Comparison of ENCODE assay signal across 13 mouse cellular contexts in genomic region chr2:11365371-11365770, GRCm38 (mm10).
DNase-seq lines count a peak whose midpoint lies in the region; ATAC-seq and TF ChIP-seq lines count a peak whose summit lies in the region.
"Had no signal": no experiment of that assay in that cellular context is flagged by ENCODE, and none has a peak within 500 bp of the region (broad histone marks: within the 10 kb centered on the region; RNA-seq: fewer than 3 reads in every experiment).

No protein-coding gene starts in this region.

- H3K27ac ChIP-seq in hindbrain, embryonic 10.5 days = no peak overlapping the region
- no peak overlapping the region for H3K27ac ChIP-seq in hindbrain, postnatal 0 days
- H3K27ac ChIP-seq: liver, embryonic 12.5 days had no signal

- no peaks in the 10 kb centered on the region for H3K27me3 ChIP-seq in hindbrain, embryonic 10.5 days (ENCODE audit: insufficient read depth, poor library complexity, severe bottlenecking)
- no peaks in the 10 kb centered on the region for H3K27me3 ChIP-seq in hindbrain, postnatal 0 days (ENCODE audit: insufficient read depth, low read length)
- H3K27me3 ChIP-seq: liver, embryonic 12.5 days had no signal

- no peak for ATAC-seq in hindbrain, postnatal 0 days
- ATAC-seq: CD4-positive, CD25-positive, alpha-beta regulatory T cell, adult 4 months; intestine, embryonic 16.5 days; liver, embryonic 12.5 days had no signal

- intact Hi-C loops in heart, postnatal 14 days (cut with DNase I) = no loop called here

- no peaks in the 10 kb centered on the region for H3K36me3 ChIP-seq in hindbrain, embryonic 10.5 days
- no peaks in the 10 kb centered on the region for H3K36me3 ChIP-seq in hindbrain, postnatal 0 days (ENCODE audit: insufficient read depth, low read length)
- H3K36me3 ChIP-seq: liver, embryonic 12.5 days had no signal

- peak; percentile 6 for DNase-seq in hindbrain, embryonic 10.5 days (ENCODE audit: low spot score)
- DNase-seq in hindbrain, postnatal 0 days (ENCODE audit: low spot score) = no peak
- DNase-seq in 3T3-L1 (ENCODE audit: low read depth, low spot score) = peak; percentile 92
- peak; percentile 33 for DNase-seq in embryo, embryonic 10.5 days (ENCODE audit: low spot score)
- DNase-seq in heart, postnatal 14 days = peak; percentile 13
- DNase-seq in layer of hippocampus, postnatal 10 days (ENCODE audit: low spot score in 2 of 2) = no peak
- no peak for DNase-seq in right cerebral cortex, adult 18-20 months
- DNase-seq in adrenal gland, adult 2 months = no peak
- DNase-seq: cerebellum, postnatal 14 days; thymus, adult 18-20 months had no signal

- no peak for TF ChIP-seq CTCF in hindbrain, postnatal 0 days (IDR thresholded peaks at IDR 0.05; ENCODE audit: low read depth)

- no peak overlapping the region for H3K9ac ChIP-seq in hindbrain, postnatal 0 days (replicated peaks; ENCODE audit: low read length)
- H3K9ac ChIP-seq: liver, embryonic 12.5 days had no signal

- WGBS in hindbrain, embryonic 10.5 days = 65% methylated on average over 4 of the region's 4 CpGs
- 72% methylated on average over 4 of the region's 4 CpGs for WGBS in hindbrain, postnatal 0 days

- H3K4me2 ChIP-seq in hindbrain, postnatal 0 days (ENCODE audit: low read depth, low read length) = no peak overlapping the region
- H3K4me2 ChIP-seq: liver, embryonic 12.5 days had no signal

- H3K4me3 ChIP-seq in hindbrain, embryonic 10.5 days = no peak overlapping the region
- no peak overlapping the region for H3K4me3 ChIP-seq in hindbrain, postnatal 0 days (ENCODE audit: low read length)
- H3K4me3 ChIP-seq: liver, embryonic 12.5 days had no signal

- H3K4me1 ChIP-seq in hindbrain, embryonic 10.5 days (replicated peaks) = no peaks in the 10 kb centered on the region
- 0 out of 2 replicates have a peak, but pooled peaks cover 5% of the 10 kb centered on the region for H3K4me1 ChIP-seq in hindbrain, postnatal 0 days (ENCODE audit: insufficient read depth, low read length)
- H3K4me1 ChIP-seq: liver, embryonic 12.5 days had no signal

- no peaks in the 10 kb centered on the region for H3K9me3 ChIP-seq in hindbrain, embryonic 10.5 days
- no peaks in the 10 kb centered on the region for H3K9me3 ChIP-seq in hindbrain, postnatal 0 days (ENCODE audit: low read length)
- H3K9me3 ChIP-seq: liver, embryonic 12.5 days had no signal

Comparison
In these comparisons a context has a peak if more than half of its experiments do, and no peak if none do; other contexts are left out.
1. DNase-seq: peak in hindbrain, embryonic 10.5 days (single experiment), 3T3-L1 (single experiment), embryo, embryonic 10.5 days (single experiment) and heart, postnatal 14 days (2 of 2); none in hindbrain, postnatal 0 days (single experiment), layer of hippocampus, postnatal 10 days (0 of 2), right cerebral cortex, adult 18-20 months (single experiment) and adrenal gland, adult 2 months (single experiment).